ENCODE assay signal across 20 mouse cellular contexts in the genomic region with DNA sequence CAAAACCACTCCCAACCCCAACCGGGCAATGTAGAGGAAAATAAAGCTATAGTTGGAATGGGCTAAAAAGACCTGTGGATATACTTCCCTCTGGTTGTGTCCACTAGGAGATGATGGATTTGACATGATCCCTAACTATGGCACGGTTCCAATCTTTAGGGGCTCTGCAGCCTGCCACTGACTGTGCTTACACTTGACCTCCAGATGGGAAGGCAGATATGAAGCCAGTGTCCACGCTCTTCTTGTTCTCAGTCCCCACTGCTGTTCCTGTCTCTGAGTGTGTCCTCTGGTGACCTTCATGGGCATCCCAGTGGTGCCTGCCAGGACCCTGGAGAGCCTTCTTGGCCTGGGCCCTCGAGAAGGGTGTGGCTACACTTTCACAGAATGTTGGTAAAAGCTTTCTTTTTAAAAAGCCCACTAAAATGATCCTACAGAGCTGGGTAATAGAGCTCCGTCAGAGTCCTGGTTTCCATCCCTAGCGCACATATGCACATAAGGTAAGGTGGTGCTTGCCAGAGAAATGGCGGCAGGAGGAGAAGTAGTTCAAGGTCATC.
DNase-seq lines count a peak whose midpoint lies in the region; ATAC-seq and TF ChIP-seq lines count a peak whose summit lies in the region.
"Had no signal": no experiment of that assay in that cellular context is flagged by ENCODE, and none has a peak within 500 bp of the region (broad histone marks: within the 10 kb centered on the region; RNA-seq: fewer than 3 reads in every experiment).

No protein-coding gene starts in this region.

- H3K27ac ChIP-seq in forebrain, embryonic 10.5 days = peak overlapping the region; percentile 79
- H3K27ac ChIP-seq in forebrain, postnatal 0 days (ENCODE audit: low read depth, low read length) = no peak overlapping the region
- H3K27ac ChIP-seq in heart, embryonic 14.5 days (replicated peaks in 1 of 2; ENCODE audit: control insufficient read depth in 1 of 2, insufficient read depth in 1 of 2, low read depth in 2 of 2, low read length in 2 of 2) = peak overlapping the region; percentile 72 to 85
- peak overlapping the region; percentile 43; the same call in 1 of the 2 replicates for H3K27ac ChIP-seq in lung, postnatal 0 days (ENCODE audit: low read length)
- peak overlapping the region; percentile 55 for H3K27ac ChIP-seq in forebrain, embryonic 15.5 days (replicated peaks)
- H3K27ac ChIP-seq: embryonic facial prominence, embryonic 10.5 days; hindbrain, embryonic 15.5 days; kidney, postnatal 0 days; liver, embryonic 14.5 days had no signal

- H3K4me1 ChIP-seq in forebrain, embryonic 10.5 days = peaks cover 94% of the 10 kb centered on the region
- peaks cover 29% of the 10 kb centered on the region for H3K4me1 ChIP-seq in forebrain, postnatal 0 days (ENCODE audit: insufficient read depth)
- H3K4me1 ChIP-seq in heart, embryonic 14.5 days (ENCODE audit: control insufficient read depth in 2 of 2, insufficient read depth in 2 of 2, low read length in 2 of 2) = peaks cover 53 to 69% of the 10 kb centered on the region in 2 experiments
- H3K4me1 ChIP-seq in lung, postnatal 0 days (ENCODE audit: insufficient read depth, low read depth, low read length) = peaks cover 11% of the 10 kb centered on the region; the same call in 1 of the 2 replicates
- H3K4me1 ChIP-seq in forebrain, embryonic 15.5 days = peaks cover 78% of the 10 kb centered on the region

- H3K9me3 ChIP-seq in forebrain, embryonic 10.5 days = no peaks in the 10 kb centered on the region
- H3K9me3 ChIP-seq in forebrain, postnatal 0 days (ENCODE audit: low read length) = no peaks in the 10 kb centered on the region
- no peaks in the 10 kb centered on the region for H3K9me3 ChIP-seq in heart, embryonic 14.5 days (ENCODE audit: control insufficient read depth, low read length)
- no peaks in the 10 kb centered on the region for H3K9me3 ChIP-seq in lung, postnatal 0 days (ENCODE audit: low read length)
- no peaks in the 10 kb centered on the region for H3K9me3 ChIP-seq in forebrain, embryonic 15.5 days
- H3K9me3 ChIP-seq: embryonic facial prominence, embryonic 10.5 days; hindbrain, embryonic 15.5 days; limb, embryonic 12.5 days had no signal

- ATAC-seq in forebrain, postnatal 0 days = no peak
- ATAC-seq in heart, embryonic 14.5 days (ENCODE audit: insufficient number of reproducible peaks, insufficient read depth, low FRiP score, low read depth) = no peak
- 0 out of 2 replicates have a peak, but pooled peaks have one; percentile 18 for ATAC-seq in lung, postnatal 0 days
- no peak for ATAC-seq in forebrain, embryonic 15.5 days (replicated peaks)
- ATAC-seq in granulocyte monocyte progenitor cell, adult 5-6 weeks (replicated peaks; ENCODE audit: poor library complexity, severe bottlenecking) = no peak

- no peak for DNase-seq in forebrain, embryonic 10.5 days (ENCODE audit: extremely low spot score, low spot score)
- no peak for DNase-seq in forebrain, postnatal 0 days
- no peak for DNase-seq in heart, adult 11 months
- no peak for DNase-seq in lung, postnatal 0 days (ENCODE audit: low spot score)
- DNase-seq in lung, postnatal 4 days = no peak
- DNase-seq: adrenal gland, postnatal 25 days; gastrocnemius, postnatal 36 days; kidney, adult 11 months; lung, postnatal 10 days; right cerebral cortex, postnatal 4 days; thymus, postnatal 4 days had no signal

- 93% methylated on average over 7 of the region's 7 CpGs for WGBS in forebrain, embryonic 10.5 days
- WGBS in forebrain, postnatal 0 days = 80% methylated on average over 7 of the region's 7 CpGs
- 70% methylated on average over 7 of the region's 7 CpGs for WGBS in heart, embryonic 14.5 days
- WGBS in lung, postnatal 0 days = 52% methylated on average over 7 of the region's 7 CpGs
- 82% methylated on average over 7 of the region's 7 CpGs for WGBS in forebrain, embryonic 15.5 days

- H3K27me3 ChIP-seq in forebrain, embryonic 10.5 days (ENCODE audit: poor library complexity, severe bottlenecking) = peaks cover 7% of the 10 kb centered on the region; the same call in 1 of the 2 replicates
- no peaks in the 10 kb centered on the region for H3K27me3 ChIP-seq in forebrain, postnatal 0 days (ENCODE audit: insufficient read depth, low read length)
- H3K27me3 ChIP-seq in heart, embryonic 14.5 days (ENCODE audit: control insufficient read depth, insufficient read depth, low read length) = no peaks in the 10 kb centered on the region
- H3K27me3 ChIP-seq in lung, postnatal 0 days (replicated peaks; ENCODE audit: insufficient read depth, low read length) = no peaks in the 10 kb centered on the region
- no peaks in the 10 kb centered on the region for H3K27me3 ChIP-seq in forebrain, embryonic 15.5 days
- H3K27me3 ChIP-seq: hindbrain, embryonic 15.5 days; limb, embryonic 12.5 days had no signal

- TF ChIP-seq CTCF in forebrain, postnatal 0 days (IDR thresholded peaks at IDR 0.05; ENCODE audit: low read depth) = no peak
- TF ChIP-seq CTCF in lung, postnatal 0 days (IDR thresholded peaks at IDR 0.05) = no peak

- H3K36me3 ChIP-seq in forebrain, embryonic 10.5 days (replicated peaks) = peaks cover 14% of the 10 kb centered on the region; the same call in 1 of the 2 replicates
- H3K36me3 ChIP-seq in forebrain, postnatal 0 days (ENCODE audit: insufficient read depth) = no peaks in the 10 kb centered on the region
- no peaks in the 10 kb centered on the region for H3K36me3 ChIP-seq in heart, embryonic 14.5 days (ENCODE audit: control insufficient read depth, insufficient read depth, low read length)
- no peaks in the 10 kb centered on the region for H3K36me3 ChIP-seq in lung, postnatal 0 days (ENCODE audit: insufficient read depth, low read length)
- H3K36me3 ChIP-seq in forebrain, embryonic 15.5 days = no peaks in the 10 kb centered on the region
- H3K36me3 ChIP-seq: hindbrain, embryonic 15.5 days had no signal

- no peak overlapping the region for H3K4me2 ChIP-seq in forebrain, postnatal 0 days (ENCODE audit: low read depth)
- no peak overlapping the region for H3K4me2 ChIP-seq in heart, embryonic 14.5 days (ENCODE audit: low read length)
- no peak overlapping the region for H3K4me2 ChIP-seq in lung, postnatal 0 days (replicated peaks; ENCODE audit: low read depth, low read length)
- H3K4me2 ChIP-seq in forebrain, embryonic 15.5 days (replicated peaks) = no peak overlapping the region
- H3K4me2 ChIP-seq: hindbrain, embryonic 15.5 days; limb, embryonic 12.5 days had no signal

- H3K4me3 ChIP-seq in forebrain, embryonic 10.5 days = no peak overlapping the region
- no peak overlapping the region for H3K4me3 ChIP-seq in forebrain, postnatal 0 days (ENCODE audit: low read depth, low read length)
- H3K4me3 ChIP-seq in heart, embryonic 14.5 days (ENCODE audit: control insufficient read depth in 1 of 2, insufficient read depth in 1 of 2, low read depth in 1 of 2, low read length in 2 of 2) = no peak overlapping the region
- no peak overlapping the region for H3K4me3 ChIP-seq in lung, postnatal 0 days (ENCODE audit: low read depth, low read length)
- no peak overlapping the region for H3K4me3 ChIP-seq in forebrain, embryonic 15.5 days
- H3K4me3 ChIP-seq: embryonic facial prominence, embryonic 10.5 days; hindbrain, embryonic 15.5 days; left cerebral cortex, adult 2 months; limb, embryonic 12.5 days had no signal

- no peak for TF ChIP-seq EP300 in lung, postnatal 0 days (IDR thresholded peaks at IDR 0.05)

- no peak overlapping the region for H3K9ac ChIP-seq in forebrain, postnatal 0 days
- H3K9ac ChIP-seq in heart, embryonic 14.5 days (ENCODE audit: low read length) = 0 out of 2 replicates have a peak overlapping the region, but pooled peaks have one; percentile 14
- H3K9ac ChIP-seq in lung, postnatal 0 days (replicated peaks; ENCODE audit: low read depth) = no peak overlapping the region
- H3K9ac ChIP-seq in forebrain, embryonic 15.5 days (replicated peaks) = no peak overlapping the region
- H3K9ac ChIP-seq: hindbrain, embryonic 15.5 days; liver, embryonic 14.5 days had no signal
